ENCODE assay signal across 8 mouse cellular contexts in the genomic region with DNA sequence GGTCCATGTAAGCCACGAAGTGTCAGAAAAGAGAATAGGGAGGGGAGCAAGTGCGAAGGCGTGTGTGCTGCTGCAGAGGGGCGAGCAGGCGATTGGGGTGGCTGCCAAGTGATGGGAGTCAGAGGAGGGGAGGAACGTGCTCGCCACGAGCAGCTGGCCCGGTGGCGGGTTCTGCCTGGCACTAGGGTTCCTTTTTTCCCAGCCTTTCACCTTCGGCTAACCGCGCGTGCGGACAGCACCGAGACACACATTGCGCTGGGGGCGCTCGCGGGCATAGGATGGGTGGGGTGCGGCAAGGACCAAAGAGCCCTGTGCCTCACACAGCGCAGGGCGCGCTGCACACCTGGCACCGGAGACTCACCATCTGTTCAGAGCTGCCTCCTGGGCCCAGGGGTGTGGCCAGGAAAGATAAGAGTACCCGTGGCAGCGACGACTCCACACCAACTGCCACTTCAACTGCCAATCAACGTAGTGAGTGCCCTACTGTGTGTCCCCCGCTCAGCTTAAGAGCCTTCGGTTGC. TPM values are rescaled to one million over a fixed set of nuclear protein-coding genes. Genes with fewer than 3 reads are reported as not detected.
DNase-seq lines count a peak whose midpoint lies in the region; ATAC-seq and TF ChIP-seq lines count a peak whose summit lies in the region.

No protein-coding gene starts in this region.

- WGBS in bone marrow, adult 2 months: 1% methylated on average over 31 of the region's 31 CpGs
- 1% methylated on average over 29 of the region's 31 CpGs for WGBS in embryonic facial prominence, embryonic 14.5 days
- 2% methylated on average over 31 of the region's 31 CpGs for WGBS in heart, adult 2 months
- WGBS in limb, embryonic 12.5 days: under 1% methylated on average over 30 of the region's 31 CpGs
- under 1% methylated on average over 31 of the region's 31 CpGs for WGBS in midbrain, embryonic 13.5 days
- 2% methylated on average over 31 of the region's 31 CpGs for WGBS in small intestine, adult 2 months

- no peak; the same call in 1 of the 2 replicates for TF ChIP-seq POLR2A in bone marrow, adult 2 months (IDR thresholded peaks at IDR 0.05; ENCODE audit: borderline replicate concordance, control insufficient read depth, low read depth, low read length)
- TF ChIP-seq POLR2A in heart, adult 2 months (IDR thresholded peaks at IDR 0.05; ENCODE audit: insufficient read depth, low read depth, low read length): no peak
- no peak for TF ChIP-seq POLR2A in small intestine, adult 2 months (IDR thresholded peaks at IDR 0.05; ENCODE audit: low read depth, low read length)

- peak overlapping the region; percentile 75 for H3K9ac ChIP-seq in embryonic facial prominence, embryonic 14.5 days (ENCODE audit: low read depth, low read length)
- peak overlapping the region; percentile 93 for H3K9ac ChIP-seq in heart, adult 2 months (ENCODE audit: low read depth, low read length)
- H3K9ac ChIP-seq in limb, embryonic 12.5 days (replicated peaks): peak overlapping the region; percentile 76; the same call in 1 of the 2 replicates
- H3K9ac ChIP-seq in midbrain, embryonic 13.5 days (replicated peaks): peak overlapping the region; percentile 81

- intact Hi-C loops in heart, adult 2 months (cut with DNase I): loop anchor here (2.0 to 10.0 kb wide), 4 partner anchors 201 to 1025 kb away; partner anchors contain the start of gene E2f3

- peaks cover 1% of the 10 kb centered on the region; the same call in 1 of the 2 replicates for H3K4me1 ChIP-seq in bone marrow, adult 2 months (ENCODE audit: control insufficient read depth, insufficient read depth, low read length)
- 0 out of 2 replicates have a peak, but pooled peaks cover 8% of the 10 kb centered on the region for H3K4me1 ChIP-seq in embryonic facial prominence, embryonic 14.5 days (ENCODE audit: control insufficient read depth, insufficient read depth, low read length)
- no peaks in the 10 kb centered on the region for H3K4me1 ChIP-seq in heart, adult 2 months (ENCODE audit: control insufficient read depth, insufficient read depth, low read length)
- H3K4me1 ChIP-seq in limb, embryonic 12.5 days (replicated peaks): peaks cover 13% of the 10 kb centered on the region
- peaks cover 23% of the 10 kb centered on the region for H3K4me1 ChIP-seq in midbrain, embryonic 13.5 days (replicated peaks)
- peaks cover 7% of the 10 kb centered on the region for H3K4me1 ChIP-seq in small intestine, adult 2 months (ENCODE audit: control insufficient read depth, insufficient read depth, insufficient read length, low read length)

- no peaks in the 10 kb centered on the region for H3K9me3 ChIP-seq in embryonic facial prominence, embryonic 14.5 days (ENCODE audit: control insufficient read depth, low read length)
- H3K9me3 ChIP-seq in limb, embryonic 12.5 days: no peaks in the 10 kb centered on the region
- H3K9me3 ChIP-seq in midbrain, embryonic 13.5 days: no peaks in the 10 kb centered on the region

- peak; percentile 85 for ATAC-seq in embryonic facial prominence, embryonic 14.5 days (ENCODE audit: low read depth)
- ATAC-seq in limb, embryonic 12.5 days (ENCODE audit: insufficient number of reproducible peaks, insufficient read depth, low FRiP score, low TSS enrichment, low read depth): peak; percentile 50; the same call in 1 of the 2 replicates
- peak; percentile 83 for ATAC-seq in midbrain, embryonic 13.5 days

- TF ChIP-seq CTCF in bone marrow, adult 2 months (IDR thresholded peaks at IDR 0.05; ENCODE audit: control insufficient read depth, insufficient read depth, low read length): peak; percentile 59
- TF ChIP-seq CTCF in heart, adult 2 months (IDR thresholded peaks at IDR 0.05): peak; percentile 86
- peak; percentile 29; the same call in 1 of the 2 replicates for TF ChIP-seq CTCF in small intestine, adult 2 months (IDR thresholded peaks at IDR 0.05; ENCODE audit: extremely low read depth, insufficient read length, insufficient replicate concordance, low read depth, low read length)

- 0 out of 2 replicates have a peak, but pooled peaks have one; percentile 29 for TF ChIP-seq EP300 in heart, adult 2 months (IDR thresholded peaks at IDR 0.05; ENCODE audit: insufficient read depth, low read depth, low read length)

- H3K27ac ChIP-seq in bone marrow, adult 2 months (ENCODE audit: control insufficient read depth, insufficient read depth, low read depth, low read length, poor library complexity): peak overlapping the region; percentile 53
- H3K27ac ChIP-seq in embryonic facial prominence, embryonic 14.5 days (replicated peaks; ENCODE audit: low read depth, low read length): peak overlapping the region; percentile 92
- H3K27ac ChIP-seq in heart, adult 2 months: peak overlapping the region; percentile 93
- H3K27ac ChIP-seq in limb, embryonic 12.5 days: peak overlapping the region; percentile 92; the same call in 1 of the 2 replicates
- H3K27ac ChIP-seq in midbrain, embryonic 13.5 days: peak overlapping the region; percentile 96
- peak overlapping the region; percentile 92; the same call in 1 of the 2 replicates for H3K27ac ChIP-seq in small intestine, adult 2 months (ENCODE audit: insufficient read depth, low read depth, low read length)

- H3K79me2 ChIP-seq in heart, adult 2 months (replicated peaks; ENCODE audit: control insufficient read depth, insufficient read depth, low read length): no peaks in the 10 kb centered on the region

- H3K4me3 ChIP-seq in bone marrow, adult 2 months (replicated peaks; ENCODE audit: control insufficient read depth, low read depth, low read length): peak overlapping the region; percentile 25
- H3K4me3 ChIP-seq in embryonic facial prominence, embryonic 14.5 days (ENCODE audit: low read depth, low read length): peak overlapping the region; percentile 52
- H3K4me3 ChIP-seq in heart, adult 2 months: peak overlapping the region; percentile 85
- H3K4me3 ChIP-seq in limb, embryonic 12.5 days (replicated peaks): peak overlapping the region; percentile 50
- H3K4me3 ChIP-seq in midbrain, embryonic 13.5 days (replicated peaks): peak overlapping the region; percentile 58
- H3K4me3 ChIP-seq in small intestine, adult 2 months (ENCODE audit: low read depth, low read length): peak overlapping the region; percentile 60

- H3K27me3 ChIP-seq in embryonic facial prominence, embryonic 14.5 days (replicated peaks; ENCODE audit: control insufficient read depth, insufficient read depth, low read length): no peaks in the 10 kb centered on the region
- no peaks in the 10 kb centered on the region for H3K27me3 ChIP-seq in heart, adult 2 months (ENCODE audit: control insufficient read depth, insufficient read depth, low read length)
- H3K27me3 ChIP-seq in limb, embryonic 12.5 days: no peaks in the 10 kb centered on the region
- no peaks in the 10 kb centered on the region for H3K27me3 ChIP-seq in midbrain, embryonic 13.5 days
- H3K27me3 ChIP-seq in small intestine, adult 2 months (ENCODE audit: control insufficient read depth, insufficient read depth, low read length): no peaks in the 10 kb centered on the region

- peak overlapping the region; percentile 98 for H3K4me2 ChIP-seq in embryonic facial prominence, embryonic 14.5 days (ENCODE audit: low read depth, low read length)
- H3K4me2 ChIP-seq in limb, embryonic 12.5 days: peak overlapping the region; percentile 83
- peak overlapping the region; percentile 88 for H3K4me2 ChIP-seq in midbrain, embryonic 13.5 days (replicated peaks)

- peak; percentile 90 for DNase-seq in embryonic facial prominence, embryonic 14.5 days (ENCODE audit: low spot score)
- peak; percentile 88 for DNase-seq in heart, adult 2 months
- peak; percentile 84 for DNase-seq in kidney, adult 18-20 months
- peak; percentile 69 for DNase-seq in yolk sac, embryonic 10.5 days (ENCODE audit: low spot score)

- H3K36me3 ChIP-seq in embryonic facial prominence, embryonic 14.5 days (ENCODE audit: control insufficient read depth, insufficient read depth, low read length): no peaks in the 10 kb centered on the region
- no peaks in the 10 kb centered on the region for H3K36me3 ChIP-seq in heart, adult 2 months (ENCODE audit: control insufficient read depth, insufficient read depth, low read length)
- no peaks in the 10 kb centered on the region for H3K36me3 ChIP-seq in limb, embryonic 12.5 days
- no peaks in the 10 kb centered on the region for H3K36me3 ChIP-seq in midbrain, embryonic 13.5 days
- no peaks in the 10 kb centered on the region for H3K36me3 ChIP-seq in small intestine, adult 2 months (ENCODE audit: control insufficient read depth, insufficient read depth, low read length)

RNA-seq across cellular contexts. Expression of gene Sox4, which starts 6.0 kb away (rescaled TPM):
- 10.4 and 13.8 TPM in 2 replicates for polyA plus RNA-seq in bone marrow, adult 2 months (2011; ENCODE audit: insufficient read depth, insufficient read length, low replicate concordance, missing spikeins)
- polyA plus RNA-seq in embryonic facial prominence, embryonic 14.5 days (2014; fragmentation: Nextera tagmentation; extraction: Ambion mirVana): 62.7 and 67.5 TPM in 2 replicates
- total RNA-seq in heart, adult 2 months (2021): 10 to 100 TPM; 13.6 to 17.5 TPM
- polyA plus RNA-seq in heart, adult 2 months (2012; rRNA removed): 8.3 and 11.9 TPM in 2 replicates
- 131 and 135 TPM in 2 replicates for polyA plus RNA-seq in limb, embryonic 12.5 days (2016; fragmentation: Nextera tagmentation; extraction: Ambion mirVana)
- 193 and 239 TPM in 2 replicates for polyA plus RNA-seq in midbrain, embryonic 13.5 days (2015; fragmentation: Nextera tagmentation; extraction: Ambion mirVana)
- 9.6 and 20.5 TPM in 2 replicates for polyA plus RNA-seq in small intestine, adult 2 months (2012; rRNA removed)

Comparison
In these comparisons a context has a peak if more than half of its experiments do, and no peak if none do; other contexts are left out.
1. Peak in every context shown above with its lines: DNase-seq, ATAC-seq, H3K4me3 ChIP-seq and H3K27ac ChIP-seq.
2. H3K4me3 ChIP-seq: peak in every context shown above with its lines; median percentile 85 in heart, adult 2 months; 60 in small intestine, adult 2 months; 58 in midbrain, embryonic 13.5 days; 52 in embryonic facial prominence, embryonic 14.5 days; 50 in limb, embryonic 12.5 days; 25 in bone marrow, adult 2 months.
3. CTCF ChIP-seq: peak in every context shown above with its lines; median percentile 86 in heart, adult 2 months; 59 in bone marrow, adult 2 months; 29 in small intestine, adult 2 months.